Mouse (Mus musculus) embryonic stem cell, embryonic (primary cell): ENCODE measurements around the gene Plscr1.

ENCODE experiments used
- CTCF ChIA-PET, 4 experiments: fragments of 300-600 bp in 2 of 4; fragments of 350-600 bp in 2 of 4; sonication (Branson Sonifier 250); formaldehyde crosslinking; loops; one replicate each; lab custom pipeline; 2022; ENCODE audit warnings: inconsistent platforms in 2 of 4; lab: Charles Lee
- POLR2A ChIA-PET, 4 experiments: fragments of 300-600 bp in 2 of 4; fragments of 350-600 bp in 2 of 4; sonication (Branson Sonifier 250); formaldehyde crosslinking; loops; one replicate each; lab custom pipeline; 2022; ENCODE audit warnings: antibody characterized with exemption in 4 of 4, inconsistent platforms in 1 of 4; lab: Charles Lee

The Plscr1 gene

GRCm38 (mm10) chr9:92249987-92250772 is 630 bp downstream of the Plscr1 start:
- CTCF ChIA-PET = no interaction called here
- POLR2A ChIA-PET = interaction anchor here (0.6 to 5.8 kb wide), 32 partner anchors 9 to 295 kb away, joined by 3 to 92 read pairs (median 6); partner anchors contain the start of genes Plscr2 (in 3 of the 4), Plscr4 (in 2 of the 4) and Plod2 (in 1 of the 4)

- ChIA-PET CTCF (no interaction called here), POLR2A (interaction anchor here in 2 of 4 experiments (1.3 to 5.8 kb wide), 3 partner anchors 8 to 23 kb away, joined by 4 to 92 read pairs (median 18); partner anchors contain the start of gene Plscr2 (in 1 of the 2))
Observed at GRCm38 (mm10) chr9:92252718-92253117, 3.2 kb downstream of the Plscr1 start.

DNA sequence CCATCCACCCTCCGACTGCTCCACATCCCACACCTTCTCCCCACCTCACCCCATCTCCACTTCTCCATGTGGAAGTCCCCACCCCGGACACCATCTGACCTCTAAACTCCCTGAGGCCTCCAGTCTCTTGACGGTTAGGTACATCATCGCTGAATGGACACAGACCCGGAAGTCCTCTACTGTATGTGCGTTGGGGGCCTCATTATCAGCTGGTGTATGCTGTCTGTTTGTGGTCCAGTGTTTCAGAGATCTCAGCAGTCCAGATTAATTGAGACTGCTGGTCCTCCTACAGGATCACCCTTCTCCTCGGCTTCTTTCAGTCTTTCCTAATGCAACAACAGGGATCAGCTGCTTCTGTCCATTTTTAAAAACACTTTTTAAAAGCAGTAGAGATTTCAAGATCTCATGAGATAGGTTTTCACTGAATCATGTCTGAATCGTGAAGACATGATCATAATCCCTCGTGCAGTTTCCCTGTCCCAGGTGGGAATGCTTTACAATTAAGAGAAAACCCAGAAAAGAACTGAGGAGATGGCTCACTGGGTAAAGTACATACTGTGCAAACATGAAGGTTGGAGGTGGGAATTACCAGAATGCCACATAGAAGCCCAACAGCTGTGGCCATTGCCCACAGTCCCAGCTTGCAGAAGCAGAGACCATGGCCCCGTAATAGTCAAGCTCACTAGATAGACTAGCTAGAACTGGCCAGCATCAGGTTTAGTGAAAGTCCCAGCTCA is 4.2 kb downstream of the Plscr1 start:
- ChIA-PET POLR2A (interaction anchor here in 3 of 4 experiments (0.5 to 5.8 kb wide), 5 partner anchors 7 to 288 kb away, joined by 3 to 92 read pairs (median 4); partner anchors contain the start of genes Plod2 (in 1 of the 3) and Plscr2 (in 1 of the 3)), CTCF (no interaction called here)

GRCm38 (mm10) chr9:92260481-92261159 is 11.1 kb downstream of the Plscr1 start:
- ChIA-PET POLR2A (interaction anchor here (0.6 to 5.5 kb wide), 17 partner anchors 10 to 197 kb away, joined by 3 to 92 read pairs (median 5); partner anchors contain the start of genes Plscr1 (in 3 of the 4), Plscr2 (in 2 of the 4) and Plscr4 (in 1 of the 4)), CTCF (no interaction called here)

GRCm38 (mm10) chr9:92265719-92266118 is 16.2 kb downstream of the Plscr1 start:
- POLR2A ChIA-PET = interaction anchor here in 1 of 4 experiments (2.5 kb wide), 1 partner anchor 15 kb away, joined by 11 read pairs; the partner anchor contains the start of gene Plscr1
- CTCF ChIA-PET = no interaction called here

DNA sequence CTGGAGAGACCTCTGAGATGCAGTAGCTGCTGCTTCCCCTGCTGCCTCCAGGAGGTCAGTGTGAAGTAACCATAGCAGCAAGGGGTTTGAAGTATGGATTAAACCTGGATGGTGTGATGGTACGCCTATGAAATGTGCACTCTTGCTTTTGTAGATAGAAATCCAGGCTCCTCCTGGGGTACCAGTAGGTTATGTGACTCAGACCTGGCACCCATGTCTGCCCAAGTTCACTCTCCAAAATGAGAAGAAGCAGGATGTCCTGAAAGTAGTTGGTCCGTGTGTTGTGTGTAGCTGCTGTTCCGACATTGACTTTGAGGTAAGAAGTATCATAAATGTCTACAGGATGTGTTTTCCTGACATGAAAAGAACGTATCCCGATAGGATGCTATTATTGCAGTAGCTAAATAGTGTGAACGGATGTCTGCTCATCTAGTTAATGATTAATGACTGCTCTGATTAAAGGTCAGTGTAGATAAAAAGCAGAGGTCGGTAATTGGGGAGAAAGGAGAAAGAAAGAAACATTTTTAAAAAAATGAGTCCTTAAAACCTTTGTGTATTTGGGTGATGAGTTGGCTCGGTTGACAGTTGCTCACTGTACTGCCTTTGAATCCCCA is 17.1 kb downstream of the Plscr1 start:
- CTCF ChIA-PET = no interaction called here
- POLR2A ChIA-PET = interaction anchor here in 1 of 4 experiments (2.5 kb wide), 1 partner anchor 16 kb away, joined by 11 read pairs; the partner anchor contains the start of gene Plscr1

- ChIA-PET CTCF (no interaction called here), POLR2A (interaction anchor here in 1 of 4 experiments (1.0 to 2.5 kb wide), 3 partner anchors 14 to 17 kb away, joined by 3 to 11 read pairs (median 7); partner anchors contain the start of gene Plscr1)
Observed at GRCm38 (mm10) chr9:92267732-92268131, 18.2 kb downstream of the Plscr1 start.

DNA sequence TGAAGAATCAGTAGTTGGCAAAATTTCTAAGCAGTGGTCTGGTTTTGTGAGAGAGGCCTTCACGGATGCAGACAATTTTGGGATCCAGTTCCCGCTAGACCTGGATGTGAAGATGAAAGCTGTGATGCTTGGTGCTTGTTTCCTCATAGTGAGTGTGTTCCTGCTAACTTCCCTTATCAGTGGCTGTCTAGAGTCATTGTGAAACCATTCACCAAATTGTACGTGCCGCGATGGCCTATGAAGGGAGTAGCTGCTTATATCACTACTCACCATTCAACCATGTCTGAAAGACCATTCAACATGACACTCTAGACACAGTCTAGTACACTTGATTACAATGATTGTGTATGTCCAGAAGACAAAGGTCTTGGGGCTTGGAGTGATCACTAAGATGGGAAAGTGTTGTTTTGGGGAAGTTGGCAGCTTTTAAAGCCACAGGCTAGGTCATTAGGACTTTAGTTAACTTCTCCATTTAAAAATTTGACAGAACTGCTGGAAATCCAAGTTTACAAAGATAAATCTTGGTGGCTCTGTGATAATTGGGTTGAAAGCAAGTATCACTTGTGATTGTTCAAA is 20.4 kb downstream of the Plscr1 start:
- ChIA-PET POLR2A (interaction anchor here (1.4 to 2.5 kb wide), 7 partner anchors 8 to 20 kb away, joined by 3 to 15 read pairs (median 9); partner anchors contain the start of gene Plscr1 (in 1 of the 4)), CTCF (no interaction called here)

GRCm38 (mm10) chr9:92270927-92271326 is 21.4 kb downstream of the Plscr1 start:
- ChIA-PET POLR2A (interaction anchor here (1.4 to 2.5 kb wide), 7 partner anchors 9 to 21 kb away, joined by 3 to 15 read pairs (median 9); partner anchors contain the start of gene Plscr1 (in 1 of the 4)), CTCF (no interaction called here)

DNA sequence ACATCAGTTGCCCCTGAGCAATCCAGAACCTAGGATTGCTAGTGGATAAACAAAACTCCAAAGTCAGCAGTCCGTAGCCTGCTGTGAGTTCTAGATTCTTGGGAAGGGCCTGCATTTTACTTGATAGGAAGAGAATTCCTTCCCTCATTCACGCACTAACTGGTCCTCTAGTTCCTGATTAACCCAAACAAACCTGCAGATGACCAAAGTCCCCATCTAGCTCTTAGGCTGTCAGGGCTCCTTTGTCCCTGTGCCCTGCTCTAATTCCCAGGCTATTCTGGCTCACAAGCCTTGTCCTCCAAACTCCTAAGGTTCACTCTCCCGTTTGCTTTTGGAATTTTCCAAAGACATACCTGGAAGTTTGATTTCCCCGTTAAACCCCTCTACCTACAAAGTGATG is 23.1 kb downstream of the Plscr1 start:
- POLR2A ChIA-PET = interaction anchor here in 1 of 4 experiments (1.2 to 3.2 kb wide), 2 partner anchors 11 to 22 kb away, joined by 4 to 12 read pairs; no protein-coding TSS in a partner anchor
- CTCF ChIA-PET = no interaction called here

- ChIA-PET POLR2A (interaction anchor here in 3 of 4 experiments (1.1 to 3.2 kb wide), 5 partner anchors 11 to 23 kb away, joined by 3 to 12 read pairs (median 4); no protein-coding TSS in a partner anchor), CTCF (no interaction called here)
Observed at GRCm38 (mm10) chr9:92273271-92273670, 23.7 kb downstream of the Plscr1 start.

- CTCF ChIA-PET = interaction anchor here in 1 of 4 experiments (0.6 kb wide), 1 partner anchor 137 kb away, joined by 3 read pairs; no protein-coding TSS in a partner anchor
- POLR2A ChIA-PET = interaction anchor here in 3 of 4 experiments (0.6 to 3.2 kb wide), 7 partner anchors 12 to 268 kb away, joined by 3 to 12 read pairs (median 3); no protein-coding TSS in a partner anchor
Observed at GRCm38 (mm10) chr9:92273956-92274762, 24.6 kb downstream of the Plscr1 start.

DNA sequence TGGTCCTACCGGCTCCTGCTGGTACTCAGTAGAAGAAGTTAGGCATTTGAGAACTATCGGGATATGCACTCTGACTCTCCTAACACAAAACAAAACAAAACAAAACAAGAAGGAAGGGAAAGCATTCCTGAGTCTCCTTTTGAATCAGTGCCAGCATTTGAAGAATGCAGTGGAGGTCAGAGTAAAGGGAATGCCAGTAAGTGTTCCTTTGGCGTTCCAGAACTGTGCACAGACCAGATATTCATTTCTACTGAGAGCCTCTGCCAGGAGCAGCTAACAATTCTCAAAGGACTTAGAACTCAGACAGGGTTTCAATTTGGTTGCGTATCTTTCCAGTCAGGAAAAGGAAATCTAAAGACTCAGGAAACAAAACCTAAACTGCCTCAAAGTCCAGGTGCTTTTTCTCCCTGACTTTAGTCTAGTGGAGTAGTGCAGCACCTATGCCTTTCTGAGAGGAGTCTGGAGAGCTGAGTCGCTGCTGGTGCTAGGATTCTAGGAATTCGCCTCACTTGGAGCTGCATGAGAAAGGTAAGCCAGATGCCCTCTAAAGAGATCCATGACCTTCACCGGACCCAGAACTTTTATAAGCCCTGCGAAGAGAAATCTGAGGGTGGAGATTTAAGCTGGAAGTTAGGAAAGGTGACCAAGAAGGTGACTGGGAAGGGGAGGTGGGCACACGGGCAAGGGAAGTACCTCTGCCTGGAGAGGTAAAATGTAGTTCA is 26.1 kb downstream of the Plscr1 start, which contains the start of gene Plscr2:
TSS of gene Plscr2 (plus strand) at position 117 of the 722 bp plus-strand sequence.
- POLR2A ChIA-PET = interaction anchor here in 3 of 4 experiments (0.8 to 1.8 kb wide), 7 partner anchors 13 to 25 kb away, joined by 3 to 8 read pairs (median 4); partner anchors contain the start of gene Plscr1 (in 1 of the 3)
- CTCF ChIA-PET = no interaction called here

DNA sequence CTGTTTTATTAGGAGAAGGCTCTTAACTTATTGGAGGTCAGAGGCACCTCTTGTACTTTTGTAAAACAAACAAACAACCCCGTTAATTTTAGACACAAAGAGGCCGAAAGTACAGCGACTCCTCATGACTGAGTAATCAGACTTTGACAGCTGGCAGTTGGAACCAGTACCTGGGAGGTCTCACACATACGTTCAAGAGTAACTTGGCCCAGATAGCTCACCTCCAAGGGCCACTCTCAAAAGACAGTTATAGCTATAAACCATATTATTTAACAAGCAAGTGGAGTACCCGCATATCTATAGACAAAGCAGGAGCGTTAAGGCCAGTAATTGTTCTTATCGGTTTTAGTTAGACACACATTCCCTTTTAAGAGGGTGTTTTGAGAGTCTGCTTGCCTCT is 26.8 kb downstream of the Plscr1 start:
- POLR2A ChIA-PET = interaction anchor here in 2 of 4 experiments (1.0 to 1.8 kb wide), 6 partner anchors 14 to 26 kb away, joined by 3 to 8 read pairs (median 6); partner anchors contain the start of gene Plscr1 (in 1 of the 2)
- CTCF ChIA-PET = no interaction called here

- POLR2A ChIA-PET = interaction anchor here in 1 of 4 experiments (2.3 kb wide), 1 partner anchor 30 kb away, joined by 7 read pairs; no protein-coding TSS in a partner anchor
- CTCF ChIA-PET = no interaction called here
Observed at GRCm38 (mm10) chr9:92280048-92280447, 30.5 kb downstream of the Plscr1 start.
